Mouse (Mus musculus) layer of hippocampus, adult 2 months (tissue): Measurements from ENCODE around the gene Gtf3c5. TPM values are rescaled to one million over a fixed set of nuclear protein-coding genes. Genes with fewer than 3 reads are reported as not detected.

ENCODE experiments used
- DNase-seq, 2 experiments: peaks; one replicate each; pipeline ENCODE4 v3.0.0; 2022; ENCODE audit warnings: low spot score in 2 of 2
- H3K27ac ChIP-seq: fragments of 200-600 bp; 2 replicates; pipeline ENCODE4 v1.8.1; 2022
- H3K4me3 ChIP-seq: fragments of 200-600 bp; 2 replicates; pipeline ENCODE4 v1.8.1; 2022; ENCODE audit warnings: mild to moderate bottlenecking
- CTCF ChIP-seq: fragments of 200-600 bp; conservative IDR thresholded peaks from 2 replicates; pipeline ENCODE4 v1.8.1; 2022; ENCODE audit warnings: antibody characterized with exemption, mild to moderate bottlenecking, moderate library complexity
- total RNA-seq, 2 experiments: library from RNA; stranded (reverse); gene quantifications; 2 replicates each; pipeline ENCODE4 v1.2.3; 2021

Gene Gtf3c5
- total RNA-seq, 2 experiments from 2014 or later, result 18.2 to 20.7 TPM

- Histone ChIP-seq H3K4me3 (no peak overlapping the region), H3K27ac (peak overlapping the region; percentile 68; the same call in 1 of the 2 replicates)
- no peak for DNase-seq
- TF ChIP-seq CTCF, result no peak
These were observed 37.0 kb downstream of the Gtf3c5 start for GRCm38 (mm10) chr2:28546560-28546959.

GRCm38 (mm10) chr2:28545976-28546375 is 37.6 kb downstream of the Gtf3c5 start:
- no peak overlapping the region for H3K4me3 ChIP-seq
- peak overlapping the region; percentile 68 for H3K27ac ChIP-seq
- DNase-seq, result no peak
- TF ChIP-seq CTCF, result no peak

GRCm38 (mm10) chr2:28543894-28544293 is 39.7 kb downstream of the Gtf3c5 start:
- DNase-seq, result peak in 1 of 2 experiments; percentile 58
- peak overlapping the region; percentile 52 for H3K27ac ChIP-seq
- no peak overlapping the region for H3K4me3 ChIP-seq
- no peak for TF ChIP-seq CTCF

- Histone ChIP-seq H3K4me3 (no peak overlapping the region), H3K27ac (peak overlapping the region; percentile 97)
- DNase-seq, result no peak
- no peak for TF ChIP-seq CTCF
These were observed 42.8 kb downstream of the Gtf3c5 start for GRCm38 (mm10) chr2:28540587-28541227.

- no peak for DNase-seq
These were observed 43.6 kb downstream of the Gtf3c5 start for GRCm38 (mm10) chr2:28539949-28540348.

GRCm38 (mm10) chr2:28539206-28539605 is 44.3 kb downstream of the Gtf3c5 start:
- no peak for TF ChIP-seq CTCF
- DNase-seq, result peak; percentile 79 to 84
- peak overlapping the region; percentile 97 for H3K27ac ChIP-seq
- H3K4me3 ChIP-seq, result peak overlapping the region; percentile 1; the same call in 1 of the 2 replicates

More at GRCm38 (mm10) chr2:28539949-28540348, 43.6 kb downstream of the Gtf3c5 start:
- TF ChIP-seq CTCF, result no peak
- no peak overlapping the region for H3K4me3 ChIP-seq
- peak overlapping the region; percentile 97 for H3K27ac ChIP-seq

GRCm38 (mm10) chr2:28538817-28539128 is 44.8 kb downstream of the Gtf3c5 start:
- H3K27ac ChIP-seq, result peak overlapping the region; percentile 97
- TF ChIP-seq CTCF, result no peak
- no peak for DNase-seq
- H3K4me3 ChIP-seq, result no peak overlapping the region

- no peak for DNase-seq
- Histone ChIP-seq H3K27ac (peak overlapping the region; percentile 97), H3K4me3 (no peak overlapping the region)
- no peak for TF ChIP-seq CTCF
These were observed 45.3 kb downstream of the Gtf3c5 start for GRCm38 (mm10) chr2:28537995-28538816.

- H3K27ac ChIP-seq, result peak overlapping the region; percentile 97
- H3K4me3 ChIP-seq, result no peak overlapping the region
- DNase-seq, result no peak
- no peak for TF ChIP-seq CTCF
These were observed 46.0 kb downstream of the Gtf3c5 start for GRCm38 (mm10) chr2:28537634-28537920.

GRCm38 (mm10) chr2:28536766-28537633 is 46.6 kb downstream of the Gtf3c5 start:
- Histone ChIP-seq H3K4me3 (peak overlapping the region; percentile 24; the same call in 1 of the 2 replicates), H3K27ac (peak overlapping the region; percentile 97)
- no peak for DNase-seq
- TF ChIP-seq CTCF, result no peak

GRCm38 (mm10) chr2:28536166-28536565 is 47.4 kb downstream of the Gtf3c5 start:
- DNase-seq, result no peak
- H3K27ac ChIP-seq, result peak overlapping the region; percentile 97
- TF ChIP-seq CTCF, result no peak
- H3K4me3 ChIP-seq, result peak overlapping the region; percentile 92; the same call in 1 of the 2 replicates

GRCm38 (mm10) chr2:28535650-28536049 is 47.9 kb downstream of the Gtf3c5 start:
- peak; percentile 56 to 63 for DNase-seq
- peak overlapping the region; percentile 92 for H3K4me3 ChIP-seq
- TF ChIP-seq CTCF, result no peak
- peak overlapping the region; percentile 97 for H3K27ac ChIP-seq

GRCm38 (mm10) chr2:28535263-28535540 is 48.3 kb downstream of the Gtf3c5 start:
- H3K4me3 ChIP-seq, result peak overlapping the region; percentile 92
- no peak for TF ChIP-seq CTCF
- DNase-seq, result no peak
- H3K27ac ChIP-seq, result peak overlapping the region; percentile 97
